Mouse (Mus musculus) Muller cell, postnatal 12 days (primary cell): Measurements from ENCODE around the gene Olfr1032.
"Not testable (repeated sequence)": the region's sequence is repeated elsewhere in the genome, so short reads cannot be mapped to it uniquely, and the experiment has no call there.

Experiments
- DNase-seq: peaks from one replicate; pipeline ENCODE4 v3.0.0-alpha.2; 2015; ENCODE audit errors: inconsistent ontology term

Gene Olfr1032

DNA sequence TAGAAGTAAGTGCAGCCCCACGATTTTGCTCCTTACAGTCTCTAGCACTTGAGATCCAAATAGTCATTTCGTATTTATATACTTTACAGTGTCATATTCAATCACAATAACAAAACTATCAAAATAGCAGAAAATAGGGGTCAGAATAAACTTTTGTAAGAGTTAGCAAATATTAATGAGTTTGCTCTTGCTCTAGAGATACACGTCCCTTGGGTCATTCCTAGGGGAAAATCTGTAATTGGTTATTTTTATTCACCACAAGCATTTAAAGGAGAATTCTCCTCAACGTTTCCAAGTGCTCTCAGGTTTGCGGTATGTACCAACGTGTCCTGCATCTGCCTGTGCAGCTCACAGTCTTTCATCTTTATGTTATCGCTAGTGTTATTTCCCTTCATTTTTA lies at the start of gene Olfr1032:
Gene Olfr1032, plus strand, starts transcription at position 301 of the 400 bp plus-strand sequence.
- DNase-seq: no peak

DNA sequence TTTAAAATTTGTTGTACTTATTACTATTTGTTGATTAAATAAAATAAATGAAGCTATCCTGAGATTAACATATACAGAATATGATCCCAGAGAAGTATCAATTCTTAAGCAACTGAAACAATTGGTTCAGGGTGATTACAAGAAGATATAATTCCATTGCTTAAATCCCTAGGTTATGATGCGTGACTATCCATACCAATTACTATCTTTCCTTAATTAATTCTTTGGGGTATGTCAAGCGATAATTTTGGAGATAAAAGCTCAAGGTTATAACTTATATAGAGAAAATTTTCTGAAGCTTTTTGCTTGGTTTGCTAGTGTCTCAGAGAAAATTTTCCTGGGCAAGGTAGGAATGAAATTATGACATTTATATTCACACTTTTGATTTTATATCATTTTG lies 31.7 kb upstream of the Olfr1032 start, which contains the start of gene Olfr1029:
Gene Olfr1029, plus strand, starts transcription at position 301 of the 400 bp plus-strand sequence.
- no peak for DNase-seq

DNA sequence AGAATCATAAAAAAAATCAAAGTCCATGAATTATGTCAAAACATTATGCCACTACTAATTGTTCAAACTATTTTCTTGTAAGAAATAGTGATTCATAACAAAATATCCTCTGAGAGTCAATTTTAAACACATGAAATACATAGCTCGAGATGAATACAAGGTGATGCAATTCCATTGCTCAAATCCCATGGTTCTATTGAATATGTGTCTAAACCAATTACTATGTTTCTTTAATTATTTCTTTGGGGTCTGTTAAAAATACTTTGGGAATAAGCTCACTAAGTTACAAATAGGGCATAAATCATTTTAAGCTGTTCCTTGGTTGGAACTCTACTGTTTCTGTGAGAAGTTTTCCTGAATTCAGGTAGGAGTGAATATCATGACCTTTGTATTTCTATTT lies 26.4 kb upstream of the Olfr1032 start, which contains the start of gene Olfr1030:
Gene Olfr1030, plus strand, starts transcription at position 301 of the 400 bp plus-strand sequence.
- no peak for DNase-seq

DNA sequence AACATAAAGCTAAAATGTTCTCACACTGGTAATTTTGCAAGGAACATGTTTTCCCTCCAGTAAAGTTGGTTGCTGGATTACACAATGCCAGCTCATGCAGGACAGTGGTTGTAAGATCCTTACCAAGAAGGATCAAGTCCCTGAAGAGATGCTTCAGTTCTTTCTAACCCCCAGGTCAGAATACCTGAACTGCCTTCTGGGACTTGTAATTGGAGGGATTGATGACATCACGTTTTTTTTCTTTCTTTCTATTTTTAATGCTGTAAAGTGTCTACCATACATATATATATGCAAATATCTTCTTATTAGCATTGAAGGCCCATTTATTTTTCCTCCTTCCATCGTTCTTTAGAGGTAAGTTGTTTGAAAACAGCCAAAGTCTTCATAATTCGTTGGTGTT lies 15.3 kb upstream of the Olfr1032 start, which contains the start of gene Olfr1031:
Gene Olfr1031, plus strand, starts transcription at position 301 of the 400 bp plus-strand sequence.
- no peak for DNase-seq

DNA sequence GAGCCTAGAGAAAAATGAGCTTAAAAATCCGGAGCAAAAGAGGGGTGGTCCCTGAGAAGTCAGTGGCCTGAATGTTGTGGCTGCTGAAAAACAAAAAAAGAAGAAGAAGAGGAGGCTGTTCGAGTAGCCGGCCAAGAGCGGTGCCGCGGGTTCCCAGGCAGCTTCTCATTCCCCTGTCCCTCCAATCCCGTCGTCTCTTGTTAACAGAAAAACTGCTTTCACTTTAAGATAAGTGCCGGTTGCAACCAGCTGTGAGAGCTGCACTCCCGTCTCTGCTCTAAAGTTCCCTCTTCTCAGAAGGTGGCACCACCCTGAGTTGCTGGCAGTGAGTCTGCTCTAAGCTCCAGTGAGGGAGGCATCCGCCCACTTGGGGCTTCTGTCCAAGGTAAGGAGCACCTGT lies 15.1 kb downstream of the Olfr1032 start, which contains the start of gene Olfr1033:
Gene Olfr1033, plus strand, starts transcription at position 228 of the 400 bp plus-strand sequence.
- DNase-seq: peak; percentile 37

DNA sequence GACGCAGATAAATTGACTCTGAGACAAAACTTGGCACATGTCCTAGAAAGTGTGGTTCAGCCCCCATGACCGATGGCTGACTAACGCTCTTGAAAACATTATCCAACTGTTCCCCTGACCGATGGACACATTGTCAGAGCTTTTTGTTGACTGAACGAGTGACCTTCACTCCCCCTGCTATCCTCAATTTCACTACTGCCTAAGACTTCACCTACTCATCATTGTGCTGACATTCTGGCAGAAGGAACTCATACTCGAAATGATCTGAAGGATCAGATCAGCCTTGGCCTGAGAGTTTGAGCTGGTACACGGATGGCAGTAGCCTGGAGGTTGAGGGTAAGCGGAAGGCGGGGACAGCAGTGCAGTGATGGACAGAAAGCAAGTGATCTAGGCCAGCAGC lies 16.2 kb downstream of the Olfr1032 start:
- DNase-seq: not testable (repeated sequence)

DNA sequence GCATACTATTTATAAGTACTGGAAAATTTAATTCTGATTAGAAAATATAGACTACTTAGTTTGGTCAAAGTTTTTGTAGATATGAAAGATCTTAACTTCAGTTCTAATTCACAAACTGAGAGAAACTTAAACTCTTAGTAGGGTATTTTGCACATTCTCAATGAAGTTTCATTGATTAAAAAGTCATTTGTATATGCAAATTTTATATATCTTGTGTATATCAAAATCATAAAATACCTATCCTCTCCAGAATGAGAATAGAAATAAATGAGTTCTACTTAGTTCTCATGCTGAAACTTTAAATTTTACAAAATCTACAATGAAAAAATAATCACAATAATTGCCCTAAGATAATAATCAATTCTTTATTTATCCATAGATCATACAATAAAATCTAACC lies 40.2 kb downstream of the Olfr1032 start, which contains the start of gene Olfr1034:
Gene Olfr1034, plus strand, starts transcription at position 301 of the 400 bp plus-strand sequence.
- DNase-seq: no peak

DNA sequence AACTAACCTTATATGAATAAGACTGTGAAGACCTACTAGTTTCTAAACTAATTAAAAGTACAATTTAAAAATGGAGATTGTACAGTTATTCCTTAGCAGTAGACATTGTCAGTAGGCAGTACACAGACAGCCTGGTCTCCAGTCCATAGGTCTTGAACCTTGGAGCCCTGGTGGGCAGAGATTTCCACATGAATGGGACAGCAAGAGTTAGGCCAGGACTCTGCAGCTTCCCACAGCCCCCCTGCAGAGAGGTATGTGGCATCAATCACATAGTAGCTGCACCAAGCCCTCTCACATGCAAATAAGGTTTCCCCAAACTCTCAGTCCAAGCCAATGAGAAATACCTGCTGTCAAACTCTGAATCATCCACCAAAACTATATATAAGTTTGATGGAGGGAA lies 45.4 kb downstream of the Olfr1032 start:
- not testable (repeated sequence) for DNase-seq
